Mouse (Mus musculus) hematopoietic multipotent progenitor cell, adult 10-12 weeks (in vitro differentiated cells): ENCODE measurements around the gene Ak9. TPM values are rescaled to one million over a fixed set of nuclear protein-coding genes. Genes with fewer than 3 reads are reported as not detected.

ENCODE experiments used
- polyA plus RNA-seq: library from polyadenylated mRNA; stranded (reverse); fragments of >175 nt; gene quantifications from 2 replicates; pipeline ENCODE4 v1.2.3, GENCODE M21; 2012; ENCODE audit warnings: low replicate concordance

Gene Ak9
- not detected in 2 replicates for polyA plus RNA-seq

DNA sequence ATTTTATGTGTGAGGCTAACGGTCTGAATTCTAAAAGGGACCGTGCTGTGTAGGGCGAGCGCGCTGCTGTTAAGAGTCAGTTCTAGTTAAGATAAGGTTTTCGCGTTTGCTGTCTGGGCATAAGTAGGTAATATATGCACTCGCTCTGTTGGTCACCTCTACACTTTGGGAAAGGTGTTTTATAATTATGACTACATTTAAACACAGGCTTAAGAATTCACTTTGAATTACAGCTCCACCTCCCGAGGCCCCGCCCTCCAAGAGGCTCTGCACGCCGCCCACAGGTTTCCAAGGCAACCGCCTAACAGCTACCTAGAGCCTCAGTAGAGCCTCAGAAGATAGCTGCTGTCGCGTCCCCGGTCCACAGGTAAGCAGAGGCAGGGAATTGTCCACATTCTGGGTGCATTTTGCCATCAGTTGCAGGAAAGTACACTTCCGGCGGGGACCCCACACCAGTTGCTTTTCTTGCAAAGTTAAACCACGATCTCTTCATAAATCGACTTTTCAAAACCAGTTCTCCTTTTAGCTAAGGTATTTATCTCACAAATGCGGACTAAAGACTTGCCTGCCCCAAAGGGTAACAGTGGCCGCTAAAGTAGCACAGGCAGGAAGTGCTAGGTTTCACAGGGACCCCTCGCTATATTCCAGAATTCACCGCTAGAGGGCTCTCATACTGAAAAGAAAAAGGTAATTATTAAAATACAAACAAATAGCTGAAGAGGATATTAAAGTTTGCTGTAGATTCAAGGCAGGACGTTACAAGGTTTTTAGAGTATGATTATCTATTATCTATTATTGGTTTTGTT, at the start of gene Ak9:
Gene Ak9, plus strand, starts transcription at position 342 of the 806 bp plus-strand sequence.

DNA sequence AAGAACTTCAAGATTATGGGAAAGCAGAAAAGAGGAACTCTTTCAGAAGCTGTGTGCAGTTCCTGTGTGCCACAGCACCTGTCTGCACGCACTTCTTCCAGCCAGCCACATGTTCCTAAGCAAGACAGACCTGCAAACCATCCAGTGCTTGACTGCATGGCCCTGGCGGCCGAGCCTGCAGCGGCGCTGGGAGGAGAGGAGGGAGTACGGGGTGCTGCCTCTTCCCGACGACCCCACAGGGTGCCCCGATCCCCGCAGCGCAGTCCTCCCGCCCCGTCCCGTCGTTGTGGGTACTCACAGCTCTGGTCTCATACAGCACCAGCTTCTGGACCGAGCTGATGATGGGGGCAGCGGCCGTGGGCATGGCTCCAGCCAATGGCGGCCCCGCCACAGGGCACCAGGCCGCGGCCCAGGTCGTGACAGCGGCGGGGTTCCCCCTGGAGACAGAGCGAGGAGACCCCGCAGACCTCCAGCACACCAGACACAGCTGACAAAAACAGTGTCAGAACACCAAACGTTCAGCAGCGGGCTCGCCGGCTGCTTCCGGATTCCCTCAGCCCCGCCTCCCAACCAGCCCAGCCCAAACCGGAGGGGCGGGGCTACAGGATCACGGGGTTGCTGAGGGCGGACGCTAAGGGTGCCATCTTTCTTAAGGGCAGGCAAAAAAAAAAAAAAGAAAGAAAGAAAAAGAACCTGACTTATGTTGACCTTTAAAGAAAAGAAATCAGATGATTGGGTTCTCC, 920 bp upstream of the Ak9 start, which contains the start of gene Fig4:
Gene Fig4, minus strand, starts transcription at position 572 of the 743 bp plus-strand sequence.

DNA sequence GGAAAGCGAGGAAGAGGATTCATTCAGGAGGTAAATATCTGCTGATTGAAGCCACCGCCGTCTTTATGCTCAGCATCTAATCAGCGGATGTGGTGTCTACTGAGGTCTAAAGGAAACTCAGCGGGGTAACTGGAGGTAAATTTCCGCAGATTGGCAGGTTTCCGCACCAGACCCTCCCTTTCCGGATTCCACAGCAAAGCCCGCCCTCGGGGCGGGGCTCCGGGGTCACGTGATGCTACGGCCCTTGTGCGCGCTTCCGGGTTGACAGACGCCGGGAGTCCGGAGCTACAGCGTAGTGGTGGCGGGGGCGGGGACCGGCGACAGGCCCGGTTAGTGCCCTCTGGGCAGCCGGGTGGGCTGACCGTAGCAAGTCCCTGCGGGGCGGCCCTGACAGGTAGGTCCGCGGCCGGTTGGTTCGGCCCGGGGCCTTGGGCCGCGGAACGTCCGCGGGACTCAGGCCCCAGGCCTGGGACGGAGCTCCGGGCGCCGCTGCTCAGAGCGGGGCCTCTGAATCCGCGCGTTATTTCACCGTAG, 146.4 kb downstream of the Ak9 start, which contains the start of gene Zbtb24:
Gene Zbtb24, plus strand, starts transcription at position 247 of the 534 bp plus-strand sequence.

DNA sequence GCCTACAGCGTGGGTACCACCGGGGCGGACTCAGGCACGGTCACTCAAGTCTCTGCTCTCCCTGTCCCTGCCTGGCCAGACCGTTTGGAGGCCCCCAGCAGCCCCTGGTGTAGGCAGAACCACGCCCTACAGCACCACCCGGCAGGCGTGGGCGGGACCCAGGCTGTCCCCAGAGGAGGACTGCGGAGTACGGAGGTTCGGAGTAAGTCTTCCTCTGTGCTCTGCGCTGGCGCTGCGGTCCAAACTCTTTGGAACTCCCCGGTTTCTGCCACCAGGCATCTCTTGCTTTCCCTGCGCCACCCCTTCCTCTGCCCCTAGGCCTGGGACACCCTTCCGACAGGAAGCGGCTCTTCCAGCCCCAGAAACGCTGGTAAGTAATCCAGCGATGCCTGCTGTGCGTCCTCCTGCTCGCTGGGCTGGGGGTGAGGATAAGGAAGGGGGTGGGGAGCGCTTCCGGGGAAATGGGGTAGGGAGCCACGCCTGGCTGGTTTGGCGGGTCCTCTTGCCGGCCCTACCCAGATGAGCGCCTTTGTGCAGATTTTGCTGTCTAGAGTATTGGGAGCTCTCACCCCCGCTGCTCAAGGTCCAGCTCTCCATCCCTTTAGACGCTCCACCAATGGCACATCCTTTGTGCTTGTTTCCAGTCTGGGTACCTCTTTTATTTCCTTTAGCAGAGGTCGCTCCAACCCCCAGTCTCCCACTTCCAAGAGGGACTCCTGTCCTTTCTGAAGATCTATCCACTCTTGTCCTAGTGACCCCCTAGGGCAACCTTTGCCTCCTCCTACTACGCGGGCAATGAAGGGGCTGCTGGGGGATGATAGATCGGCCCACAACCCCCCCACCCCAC, 172.6 kb downstream of the Ak9 start, which contains the start of gene Mical1:
Gene Mical1, plus strand, starts transcription at position 144 of the 847 bp plus-strand sequence.

Other genes with a start within 250 kb of the Ak9 start
- gene Gpr6, start 231.7 kb upstream of the Ak9 start, polyA plus RNA-seq = not detected in 2 replicates
- gene Fig4, start 720 bp upstream of the Ak9 start, polyA plus RNA-seq = 4.6 and 7.4 TPM in 2 replicates
- gene Zbtb24, start 146.4 kb downstream of the Ak9 start, polyA plus RNA-seq = 18.6 and 24.2 TPM in 2 replicates
- 108 and 168 TPM in 2 replicates for gene Mical1, start 172.3 kb downstream of the Ak9 start, polyA plus RNA-seq
- gene Smpd2, start 186.4 kb downstream of the Ak9 start, polyA plus RNA-seq = 18.6 and 45.4 TPM in 2 replicates
- gene Ppil6, start 186.5 kb downstream of the Ak9 start, polyA plus RNA-seq = not detected in 2 replicates
- gene Cd164, start 215.4 kb downstream of the Ak9 start, polyA plus RNA-seq = 314 and 544 TPM in 2 replicates